Mouse (Mus musculus) spleen, adult 2 months (tissue): Measurements from ENCODE around the gene Hoxb3.

ENCODE experiments used
- CTCF ChIP-seq: fragments of 200-500 bp; IDR thresholded peaks from 2 replicates; pipeline ENCODE4 v1.5.1; 2011; ENCODE audit warnings: mild to moderate bottlenecking, inconsistent platforms; ENCODE audit not compliant: insufficient read depth, insufficient read length, insufficient replicate concordance; ENCODE audit errors: extremely low read depth
- POLR2A ChIP-seq: fragments of 200-500 bp; IDR thresholded peaks from 2 replicates; pipeline ENCODE4 v1.6.1; 2011; ENCODE audit warnings: low read depth, low read length, inconsistent platforms

DNA sequence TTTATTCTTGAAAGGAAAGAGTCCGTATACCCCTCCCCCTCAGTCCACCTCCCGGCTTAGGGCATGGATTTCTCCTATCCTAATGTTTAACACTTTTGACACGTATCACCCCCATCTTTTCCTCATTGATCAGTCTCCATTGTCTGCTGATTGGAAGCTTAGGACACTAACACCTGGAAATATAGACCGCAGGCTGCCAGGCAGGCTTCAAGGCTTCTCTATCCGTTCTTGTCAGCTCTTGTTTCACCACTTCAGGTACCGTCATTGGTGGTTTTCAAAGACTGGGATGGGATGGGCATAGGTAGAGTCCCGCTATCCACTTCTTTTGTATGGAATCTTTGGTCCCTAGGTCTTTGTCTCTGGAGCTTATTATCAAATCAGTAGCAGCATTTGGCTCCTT lies 4.0 kb downstream of the Hoxb3 start:
- TF ChIP-seq CTCF (no peak), POLR2A (no peak)
